Mouse (Mus musculus) embryonic fibroblast, embryonic 13.5 days (primary cell): ENCODE results near the gene Rybp.

Experiments
- CTCF ChIP-seq: IDR thresholded peaks from 2 replicates; pipeline ENCODE4 v1.5.1; 2011; ENCODE audit warnings: mild to moderate bottlenecking, control low read depth, low read length, moderate library complexity, borderline replicate concordance; ENCODE audit not compliant: insufficient read depth
- POLR2A ChIP-seq: IDR thresholded peaks from 2 replicates; pipeline ENCODE4 v1.6.1; 2011; ENCODE audit warnings: low read depth, mild to moderate bottlenecking, control low read depth, low read length, moderate library complexity

- no peak for TF ChIP-seq CTCF
- no peak for TF ChIP-seq POLR2A
These were observed 46.5 kb upstream of the Rybp start for GRCm38 (mm10) chr6:100333745-100334144.
